Mouse (Mus musculus) heart, embryonic 12.5 days (tissue): ENCODE results near the gene Lrmda. TPM values are rescaled to one million over a fixed set of nuclear protein-coding genes. Genes with fewer than 3 reads are reported as not detected.

ENCODE experiments used
- ATAC-seq: fragments of 200-750 bp; cut with Nextera tagmentation; 2 replicates; pipeline ENCODE4 v1.8.0; 2017; ENCODE audit warnings: moderate TSS enrichment, moderate library complexity; ENCODE audit not compliant: insufficient number of reproducible peaks, low FRiP score
- H3K27ac ChIP-seq: fragments of 300-500 bp; sonication (generic); 2 replicates; pipeline ENCODE4 v1.5.1; 2016; ENCODE audit warnings: mild to moderate bottlenecking, moderate library complexity; ENCODE audit not compliant: poor library complexity, severe bottlenecking
- H3K27me3 ChIP-seq: fragments of 300-500 bp; sonication (generic); replicated peaks from 2 replicates; pipeline ENCODE4 v1.6.1; 2016; ENCODE audit warnings: mild to moderate bottlenecking, moderate library complexity
- H3K36me3 ChIP-seq: fragments of 300-500 bp; sonication (generic); 2 replicates; pipeline ENCODE4 v1.6.1; 2016; ENCODE audit warnings: mild to moderate bottlenecking, moderate library complexity
- H3K4me1 ChIP-seq: fragments of 300-500 bp; sonication (generic); replicated peaks from 2 replicates; pipeline ENCODE4 v1.6.1; 2016; ENCODE audit warnings: mild to moderate bottlenecking
- H3K4me2 ChIP-seq: fragments of 300-500 bp; sonication (generic); 2 replicates; pipeline ENCODE4 v1.6.1; 2016; ENCODE audit warnings: mild to moderate bottlenecking, moderate library complexity
- H3K4me3 ChIP-seq: fragments of 300-500 bp; sonication (generic); 2 replicates; pipeline ENCODE4 v1.5.1; 2016; ENCODE audit warnings: mild to moderate bottlenecking
- H3K9ac ChIP-seq: fragments of 300-500 bp; sonication (generic); 2 replicates; pipeline ENCODE4 v1.6.1; 2016; ENCODE audit warnings: mild to moderate bottlenecking, moderate library complexity
- H3K9me3 ChIP-seq: fragments of 300-500 bp; sonication (generic); replicated peaks from 2 replicates; pipeline ENCODE4 v1.6.1; 2016; ENCODE audit warnings: mild to moderate bottlenecking, moderate library complexity
- WGBS: fragments of 180-500 bp; shearing (Covaris S2); methylation state at CpG from one replicate; pipeline ENCODE4 v1.1.7; 2016; 5-methylcytosine and 5-hydroxymethylcytosine counted together
- polyA plus RNA-seq: library from polyadenylated mRNA; unstranded; fragments of >200 nt; fragmentation: Nextera tagmentation; extraction: Ambion mirVana; gene quantifications from 2 replicates; pipeline ENCODE4 v1.2.1, GENCODE M21; 2016

The Lrmda gene
- polyA plus RNA-seq, 1 experiment from 2014 or later: 1.0 TPM

- WGBS: 48% methylated on average over 18 of the region's 18 CpGs
- no peaks in the 10 kb centered on the region for H3K9me3 ChIP-seq
- no peak overlapping the region for H3K27ac ChIP-seq
- no peaks in the 10 kb centered on the region for H3K27me3 ChIP-seq
- peaks cover 19% of the 10 kb centered on the region for H3K4me1 ChIP-seq
- H3K9ac ChIP-seq: no peak overlapping the region
- no peaks in the 10 kb centered on the region for H3K36me3 ChIP-seq
- no peak overlapping the region for H3K4me2 ChIP-seq
- H3K4me3 ChIP-seq: no peak overlapping the region
- ATAC-seq: no peak
Observed at GRCm38 (mm10) chr14:22048068-22048899, 28.8 kb downstream of the Lrmda start.

GRCm38 (mm10) chr14:22048900-22049199 lies 29.3 kb downstream of the Lrmda start:
- Histone ChIP-seq H3K4me1 (peaks cover 19% of the 10 kb centered on the region), H3K36me3 (no peaks in the 10 kb centered on the region), H3K9ac (no peak overlapping the region), H3K4me3 (no peak overlapping the region), H3K27me3 (no peaks in the 10 kb centered on the region; the same call in 1 of the 2 replicates), H3K4me2 (no peak overlapping the region), H3K9me3 (no peaks in the 10 kb centered on the region), H3K27ac (no peak overlapping the region)
- 36% methylated on average over 6 of the region's 6 CpGs for WGBS
- no peak for ATAC-seq

- Histone ChIP-seq H3K4me1 (peaks cover 19% of the 10 kb centered on the region), H3K9me3 (no peaks in the 10 kb centered on the region), H3K4me3 (no peak overlapping the region), H3K27me3 (no peaks in the 10 kb centered on the region; the same call in 1 of the 2 replicates), H3K27ac (no peak overlapping the region), H3K4me2 (no peak overlapping the region), H3K36me3 (no peaks in the 10 kb centered on the region), H3K9ac (no peak overlapping the region)
- peak; percentile 70; the same call in 1 of the 2 replicates for ATAC-seq
- 33% methylated on average over 1 of the region's 1 CpGs for WGBS
Observed at GRCm38 (mm10) chr14:22049282-22049681, 29.8 kb downstream of the Lrmda start.

GRCm38 (mm10) chr14:22051941-22052664 lies 32.6 kb downstream of the Lrmda start:
- Histone ChIP-seq H3K27me3 (peaks cover 9% of the 10 kb centered on the region; the same call in 1 of the 2 replicates), H3K36me3 (no peaks in the 10 kb centered on the region), H3K9ac (no peak overlapping the region), H3K4me2 (no peak overlapping the region), H3K27ac (no peak overlapping the region), H3K4me1 (peaks cover 26% of the 10 kb centered on the region), H3K9me3 (no peaks in the 10 kb centered on the region), H3K4me3 (no peak overlapping the region)
- ATAC-seq: no peak
- 66% methylated on average over 14 of the region's 14 CpGs for WGBS

GRCm38 (mm10) chr14:22055630-22056029 lies 36.1 kb downstream of the Lrmda start:
- H3K27ac ChIP-seq: no peak overlapping the region
- no peak overlapping the region for H3K4me3 ChIP-seq
- no peak overlapping the region for H3K9ac ChIP-seq
- WGBS: 50% methylated on average over 8 of the region's 8 CpGs
- no peaks in the 10 kb centered on the region for H3K9me3 ChIP-seq
- peaks cover 17% of the 10 kb centered on the region for H3K27me3 ChIP-seq
- no peak overlapping the region for H3K4me2 ChIP-seq
- ATAC-seq: no peak
- peaks cover 11% of the 10 kb centered on the region; the same call in 1 of the 2 replicates for H3K4me1 ChIP-seq
- H3K36me3 ChIP-seq: no peaks in the 10 kb centered on the region

GRCm38 (mm10) chr14:22056246-22056645 lies 36.7 kb downstream of the Lrmda start:
- Histone ChIP-seq H3K27me3 (peaks cover 17% of the 10 kb centered on the region), H3K36me3 (no peaks in the 10 kb centered on the region), H3K4me3 (no peak overlapping the region), H3K9me3 (no peaks in the 10 kb centered on the region), H3K4me1 (peaks cover 11% of the 10 kb centered on the region; the same call in 1 of the 2 replicates), H3K4me2 (no peak overlapping the region), H3K27ac (no peak overlapping the region), H3K9ac (no peak overlapping the region)
- ATAC-seq: no peak
- 69% methylated on average over 4 of the region's 4 CpGs for WGBS

- ATAC-seq: no peak
- WGBS: 45% methylated on average over 1 of the region's 1 CpGs
Observed at GRCm38 (mm10) chr14:22058729-22059128, 39.2 kb downstream of the Lrmda start.

GRCm38 (mm10) chr14:22059348-22059861 lies 39.9 kb downstream of the Lrmda start:
- Histone ChIP-seq H3K36me3 (no peaks in the 10 kb centered on the region), H3K27me3 (peaks cover 25% of the 10 kb centered on the region; the same call in 1 of the 2 replicates), H3K9ac (no peak overlapping the region), H3K4me3 (no peak overlapping the region), H3K4me1 (peaks cover 8% of the 10 kb centered on the region), H3K27ac (no peak overlapping the region), H3K4me2 (no peak overlapping the region), H3K9me3 (no peaks in the 10 kb centered on the region)
- ATAC-seq: no peak
- 61% methylated on average over 6 of the region's 6 CpGs for WGBS

More at GRCm38 (mm10) chr14:22058729-22059128, 39.2 kb downstream of the Lrmda start:
- H3K4me1 ChIP-seq: peaks cover 8% of the 10 kb centered on the region
- no peak overlapping the region for H3K9ac ChIP-seq
- no peak overlapping the region for H3K4me3 ChIP-seq
- no peaks in the 10 kb centered on the region for H3K36me3 ChIP-seq
- H3K9me3 ChIP-seq: no peaks in the 10 kb centered on the region
- H3K27me3 ChIP-seq: peaks cover 24% of the 10 kb centered on the region
- no peak overlapping the region for H3K27ac ChIP-seq
- no peak overlapping the region for H3K4me2 ChIP-seq

- ATAC-seq: no peak
- 84% methylated on average over 7 of the region's 7 CpGs for WGBS
- Histone ChIP-seq H3K9ac (no peak overlapping the region), H3K27ac (no peak overlapping the region), H3K4me3 (no peak overlapping the region), H3K27me3 (peaks cover 23% of the 10 kb centered on the region; the same call in 1 of the 2 replicates), H3K9me3 (no peaks in the 10 kb centered on the region), H3K4me1 (no peaks in the 10 kb centered on the region; the same call in 1 of the 2 replicates), H3K36me3 (no peaks in the 10 kb centered on the region), H3K4me2 (no peak overlapping the region)
Observed at GRCm38 (mm10) chr14:22060787-22061186, 41.3 kb downstream of the Lrmda start.

GRCm38 (mm10) chr14:22062117-22062855 lies 42.8 kb downstream of the Lrmda start:
- peaks cover 20% of the 10 kb centered on the region; the same call in 1 of the 2 replicates for H3K27me3 ChIP-seq

More at GRCm38 (mm10) chr14:22062117-22062855, 42.8 kb downstream of the Lrmda start:
- Histone ChIP-seq H3K9ac (no peak overlapping the region), H3K4me1 (no peaks in the 10 kb centered on the region; the same call in 1 of the 2 replicates), H3K9me3 (no peaks in the 10 kb centered on the region), H3K4me2 (no peak overlapping the region), H3K4me3 (no peak overlapping the region), H3K36me3 (no peaks in the 10 kb centered on the region), H3K27ac (no peak overlapping the region)
- WGBS: 54% methylated on average over 9 of the region's 9 CpGs
- ATAC-seq: no peak
